Mouse (Mus musculus): Measurements from ENCODE around the gene Tvp23a.

Gene Tvp23a

DNA sequence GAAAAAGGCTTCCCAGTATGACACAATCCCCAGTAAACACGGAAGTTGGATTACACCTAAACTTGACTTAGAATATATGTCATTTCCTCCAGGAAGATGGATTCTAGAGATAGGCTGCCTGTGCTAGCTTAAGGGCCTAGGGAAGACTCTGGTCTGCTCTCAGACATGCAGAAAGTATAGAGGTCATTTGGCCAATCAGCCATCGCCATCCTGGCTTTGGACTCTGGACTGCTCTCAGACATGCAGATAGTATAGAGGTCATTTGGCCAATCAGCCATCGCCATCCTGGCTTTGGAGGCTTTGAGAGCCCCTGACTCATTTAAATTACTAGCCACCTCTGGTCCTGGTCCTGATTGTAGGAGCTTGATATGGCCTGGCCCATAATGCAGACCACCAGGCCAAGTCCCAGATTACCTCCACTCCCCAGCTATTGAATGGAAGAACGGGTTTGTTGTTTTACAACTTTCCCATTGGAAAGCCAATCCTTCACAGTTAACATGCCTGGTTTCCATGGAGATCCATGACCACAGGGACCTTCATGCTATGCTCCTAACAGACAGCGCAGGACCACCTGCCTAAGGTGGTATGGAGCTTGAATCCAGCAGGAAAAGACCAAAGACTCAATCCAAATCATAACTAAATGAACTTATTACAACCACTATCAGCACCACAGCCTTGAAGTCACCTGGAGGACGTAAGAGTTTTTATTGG is 6.9 kb upstream of the Tvp23a start:
- no peak for DNase-seq (ENCODE audit: low read depth, low spot score)

DNA sequence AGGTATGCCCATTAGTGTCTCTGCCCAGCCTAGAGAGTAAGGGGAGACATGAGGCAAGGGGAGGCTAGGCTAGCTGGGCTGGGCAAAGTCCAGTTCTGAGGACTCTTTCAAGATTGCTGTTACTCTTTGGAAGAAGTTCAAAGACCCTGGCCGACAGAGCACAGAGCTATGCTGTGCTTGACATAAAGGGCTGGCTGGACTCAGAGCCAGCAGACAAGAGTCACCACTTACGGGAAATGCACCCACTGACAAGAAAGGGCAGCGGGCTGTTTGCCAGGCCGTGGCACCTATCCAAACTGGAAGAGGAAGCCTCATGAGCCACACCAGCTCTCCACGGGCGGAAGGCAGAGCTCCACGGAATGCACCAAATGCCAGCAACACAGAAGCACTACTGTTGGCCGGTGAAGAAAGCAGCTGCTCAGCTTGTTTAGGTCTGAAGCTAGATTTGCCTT is 5.3 kb upstream of the Tvp23a start:
- DNase-seq (ENCODE audit: low read depth, low spot score), result no peak

DNA sequence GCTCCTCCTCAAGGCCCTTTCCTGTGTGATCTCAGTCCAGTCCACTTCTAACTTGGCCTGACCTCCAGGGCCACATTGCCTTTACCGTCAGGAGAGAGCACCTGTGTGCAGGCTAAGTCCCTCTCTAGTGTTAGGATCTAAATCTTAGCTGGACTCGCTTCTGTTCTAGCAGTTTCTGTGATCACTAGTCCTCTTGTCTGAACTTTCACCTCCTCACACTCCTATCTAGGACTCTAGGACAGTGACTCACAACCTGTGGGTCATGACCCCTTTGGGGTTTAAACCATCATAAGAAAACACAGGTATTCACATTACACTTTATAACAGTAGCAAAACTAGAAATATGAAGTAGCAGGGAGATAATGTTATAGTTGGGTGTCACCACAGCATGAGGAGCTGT is 4.7 kb upstream of the Tvp23a start:
- DNase-seq (ENCODE audit: low read depth, low spot score), result no peak

DNA sequence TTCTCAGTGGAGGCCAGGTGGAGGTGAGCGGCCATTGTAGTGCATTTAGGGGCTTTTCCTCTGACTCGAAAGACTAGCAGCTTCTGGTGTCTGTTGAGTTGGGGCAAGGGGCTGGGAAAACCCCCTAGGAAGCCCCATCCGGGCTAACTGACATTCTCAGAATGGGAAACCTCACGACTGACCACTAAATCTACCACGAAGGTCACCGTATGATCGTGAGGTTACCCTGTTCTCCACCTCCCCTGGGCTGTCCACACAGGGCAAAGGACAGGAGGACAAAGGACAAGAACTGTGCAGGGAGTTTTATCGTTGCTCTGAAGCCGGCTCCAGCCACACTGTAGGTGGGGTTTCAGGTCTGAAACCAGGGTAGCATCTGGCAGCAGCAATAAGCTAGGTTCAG is 1.8 kb upstream of the Tvp23a start:
- DNase-seq (ENCODE audit: low read depth, low spot score), result no peak

DNA sequence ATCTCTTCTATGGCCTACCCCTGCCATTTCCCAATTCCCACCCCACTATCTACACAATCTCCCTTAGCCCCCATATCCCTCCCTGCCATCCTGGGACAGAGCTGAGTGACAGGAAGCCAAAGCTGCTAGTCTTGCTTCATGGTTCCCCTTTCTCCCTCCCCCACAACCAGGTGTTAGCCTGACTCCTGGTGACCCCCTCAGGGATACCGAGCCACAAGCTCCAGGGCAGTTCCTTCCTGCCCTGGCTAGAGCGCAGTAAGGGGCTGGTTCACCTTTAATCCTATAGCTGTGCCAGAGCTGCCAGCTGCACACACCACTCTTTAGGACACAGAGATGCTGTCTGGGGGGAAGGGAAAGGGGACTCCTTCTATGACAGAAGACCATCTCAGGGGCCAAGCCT is 619 bp upstream of the Tvp23a start:
- DNase-seq (ENCODE audit: low read depth, low spot score), result no peak

DNA sequence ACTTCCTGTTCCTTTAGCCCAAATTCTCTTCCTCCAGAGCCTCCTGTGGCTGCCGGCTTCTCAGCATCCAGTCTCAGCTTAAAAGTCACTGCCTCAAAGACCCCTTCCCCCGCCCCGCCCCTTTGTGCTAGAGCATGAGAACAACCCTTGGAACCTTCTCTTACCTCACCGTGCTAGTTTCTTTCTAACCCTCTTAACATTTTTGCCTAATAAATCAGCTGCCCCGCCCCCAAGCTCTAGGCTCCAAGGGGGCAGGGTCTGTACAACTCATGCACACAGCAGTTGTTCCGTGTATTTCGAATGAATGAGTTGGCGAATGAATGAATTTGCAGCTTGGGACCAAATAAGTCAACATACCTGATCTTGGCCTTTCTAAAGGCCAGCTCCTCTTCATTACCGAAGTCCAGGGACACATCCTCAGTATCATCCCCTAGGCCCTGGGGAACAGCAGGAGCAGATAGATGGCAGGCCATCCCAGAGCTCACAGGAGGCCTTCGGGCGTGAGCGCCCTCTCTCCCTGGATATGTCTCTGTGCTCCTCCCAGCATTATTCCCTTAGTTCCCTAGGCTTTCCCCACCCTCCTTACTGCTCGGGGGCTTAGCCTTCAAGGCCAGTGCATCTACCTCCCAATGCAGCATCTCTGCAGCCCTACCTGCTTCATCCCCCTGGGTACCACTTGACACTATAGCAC is 444 bp downstream of the Tvp23a start:
- peak; percentile 49 for DNase-seq (ENCODE audit: low read depth, low spot score)

DNA sequence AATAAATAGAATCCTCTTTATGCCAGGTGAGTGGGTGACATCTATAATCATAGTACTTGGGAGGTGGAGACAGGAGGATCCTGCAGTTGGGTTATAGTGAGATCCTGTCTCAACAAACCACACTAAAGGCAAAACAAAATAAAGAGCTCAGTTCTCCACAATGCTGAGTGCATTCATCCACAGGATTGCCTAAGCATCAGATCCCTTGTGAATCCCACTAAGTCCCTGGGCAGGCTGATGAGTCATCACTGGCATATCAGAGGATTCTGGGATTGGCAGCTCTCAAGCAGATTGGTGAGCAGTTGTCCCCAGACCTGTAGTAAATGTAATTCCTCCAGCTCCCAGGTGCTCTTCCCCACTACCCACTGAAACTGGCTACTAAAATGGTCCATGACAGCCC is 3.4 kb downstream of the Tvp23a start:
- DNase-seq (ENCODE audit: low read depth, low spot score), result no peak

DNA sequence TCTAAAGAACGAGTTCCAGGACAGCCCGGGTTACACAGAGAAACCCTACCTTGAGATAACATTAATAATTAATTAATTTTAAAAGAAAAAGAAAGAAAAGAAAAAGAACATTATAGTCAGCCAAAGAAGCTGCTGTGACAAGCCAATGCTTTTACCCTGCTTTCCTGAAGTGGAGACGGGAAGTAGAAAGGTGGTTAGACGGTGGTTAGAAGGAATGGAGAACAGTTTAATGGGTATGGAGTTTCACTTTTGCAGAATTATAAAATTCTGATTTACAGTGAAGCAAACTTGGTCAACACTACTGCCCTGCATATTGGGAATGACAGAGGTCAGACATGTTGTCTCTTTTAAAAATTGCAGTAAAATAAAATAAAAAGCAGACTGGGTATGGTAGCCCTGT is 5.4 kb downstream of the Tvp23a start:
- no peak for DNase-seq (ENCODE audit: low read depth, low spot score)

DNA sequence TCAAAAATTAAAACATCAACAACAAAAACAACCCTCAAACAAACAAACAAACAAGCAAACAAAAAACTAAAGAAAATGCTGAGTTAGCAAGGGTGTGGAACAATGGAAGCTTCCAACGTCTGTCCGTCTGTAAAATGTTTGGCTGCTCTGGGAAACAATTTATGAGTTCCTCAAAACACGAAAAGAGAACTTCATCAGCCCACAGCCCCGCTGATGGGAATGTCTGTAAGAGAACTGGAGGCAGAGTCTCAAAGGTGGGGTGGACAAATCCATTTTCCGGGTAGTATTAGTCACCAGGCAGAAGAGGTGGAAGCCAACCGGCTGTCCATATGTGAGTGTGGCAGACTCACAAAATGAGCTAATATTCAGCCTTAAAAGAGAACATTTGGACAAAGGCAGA is 5.8 kb downstream of the Tvp23a start:
- no peak for DNase-seq (ENCODE audit: low read depth, low spot score)

DNA sequence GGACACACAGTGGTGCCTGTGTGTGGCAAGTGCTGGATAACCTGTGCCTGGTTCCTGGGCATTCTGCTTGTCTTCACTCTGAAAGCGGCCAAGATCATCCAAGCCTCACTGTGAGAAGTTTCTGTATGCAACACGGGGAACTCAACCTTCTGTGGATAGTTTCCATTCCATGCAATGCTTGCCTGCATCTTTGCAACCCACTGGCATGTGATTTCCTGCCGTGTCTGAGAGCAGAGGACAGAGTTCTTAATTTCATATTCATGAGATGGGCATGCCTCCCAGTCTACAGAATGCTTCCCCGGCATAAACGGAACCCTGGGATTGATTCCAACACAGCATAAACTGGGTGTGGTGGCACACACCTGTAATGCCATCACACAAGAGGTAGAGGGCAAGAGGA is 9.1 kb downstream of the Tvp23a start:
- DNase-seq (ENCODE audit: low read depth, low spot score), result no peak

DNA sequence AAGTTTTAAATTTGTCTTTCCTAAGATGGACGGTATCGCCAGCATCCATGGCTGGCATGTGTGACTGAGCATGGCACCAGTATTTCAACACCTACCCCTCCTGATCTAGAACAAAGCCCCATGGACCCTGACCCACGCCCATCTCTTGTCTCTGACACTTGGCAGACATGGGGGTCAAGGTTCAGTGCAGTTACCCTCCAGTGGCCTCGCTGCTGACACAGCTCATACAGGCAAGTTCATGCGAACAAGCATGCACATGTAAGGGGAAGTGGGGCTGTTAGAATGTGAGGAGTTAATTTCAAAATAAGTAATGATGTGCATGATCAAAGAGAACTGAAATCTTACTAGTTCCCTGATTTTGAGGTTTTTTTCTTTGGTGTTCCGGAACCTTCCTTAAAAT is 11.0 kb downstream of the Tvp23a start:
- DNase-seq (ENCODE audit: low read depth, low spot score), result no peak

DNA sequence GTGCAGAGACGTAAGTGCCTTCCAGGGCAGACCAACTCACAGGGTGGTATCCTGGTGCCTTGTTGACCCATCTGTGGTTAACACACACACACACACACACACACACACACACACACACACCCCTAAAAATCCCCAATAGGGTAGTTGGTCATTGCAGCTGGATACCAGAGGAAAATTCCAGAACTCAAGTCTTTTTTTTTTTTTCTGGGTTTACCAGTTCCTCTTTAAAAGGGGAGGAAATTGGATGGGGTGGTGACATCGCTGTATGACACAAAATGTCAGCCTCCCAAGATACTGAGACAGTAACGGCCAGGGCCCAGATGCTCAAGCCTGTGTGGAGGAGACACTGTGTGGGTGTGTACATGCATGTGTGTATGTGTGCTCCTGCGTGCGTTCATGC is 13.8 kb downstream of the Tvp23a start:
- no peak for DNase-seq (ENCODE audit: low read depth, low spot score)

DNA sequence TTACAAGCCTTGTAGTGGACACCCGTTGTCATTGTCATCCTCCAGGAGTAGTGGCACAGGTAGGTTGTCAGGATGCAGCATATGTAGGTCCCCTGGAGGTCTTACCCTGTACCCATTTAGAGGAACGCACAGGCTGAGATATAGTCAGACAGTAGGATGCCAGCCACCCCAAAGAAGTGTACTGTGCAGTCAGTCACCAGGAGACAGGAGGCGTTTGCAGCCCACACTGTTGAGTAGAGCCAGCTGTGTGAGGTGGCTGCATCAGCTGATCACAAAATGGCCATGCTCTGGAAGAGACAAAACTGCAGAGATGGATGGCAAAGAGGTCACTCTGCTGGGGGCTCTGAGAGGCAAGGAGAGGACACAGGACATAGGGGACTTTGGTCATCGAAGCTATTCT is 14.8 kb downstream of the Tvp23a start:
- DNase-seq (ENCODE audit: low read depth, low spot score), result no peak

DNA sequence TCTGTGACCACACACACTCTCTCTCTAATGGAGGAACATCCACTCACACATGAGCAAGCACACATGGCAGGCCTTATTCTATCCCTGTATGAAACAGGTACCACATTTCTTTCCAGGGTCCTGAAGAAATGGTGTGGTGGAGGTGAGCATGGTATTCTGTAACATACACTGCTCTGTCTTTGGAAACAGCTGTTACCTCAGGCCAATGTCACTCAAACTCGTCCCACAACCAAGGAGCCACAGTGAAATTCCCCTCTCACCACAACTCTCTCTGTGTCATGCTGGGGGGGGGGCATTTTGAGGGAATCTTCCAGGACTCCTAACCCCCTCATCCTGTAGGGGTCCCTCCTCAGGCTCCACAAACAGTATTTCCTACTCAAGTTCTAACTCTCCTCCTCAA is 15.3 kb downstream of the Tvp23a start:
- no peak for DNase-seq (ENCODE audit: low read depth, low spot score)

DNA sequence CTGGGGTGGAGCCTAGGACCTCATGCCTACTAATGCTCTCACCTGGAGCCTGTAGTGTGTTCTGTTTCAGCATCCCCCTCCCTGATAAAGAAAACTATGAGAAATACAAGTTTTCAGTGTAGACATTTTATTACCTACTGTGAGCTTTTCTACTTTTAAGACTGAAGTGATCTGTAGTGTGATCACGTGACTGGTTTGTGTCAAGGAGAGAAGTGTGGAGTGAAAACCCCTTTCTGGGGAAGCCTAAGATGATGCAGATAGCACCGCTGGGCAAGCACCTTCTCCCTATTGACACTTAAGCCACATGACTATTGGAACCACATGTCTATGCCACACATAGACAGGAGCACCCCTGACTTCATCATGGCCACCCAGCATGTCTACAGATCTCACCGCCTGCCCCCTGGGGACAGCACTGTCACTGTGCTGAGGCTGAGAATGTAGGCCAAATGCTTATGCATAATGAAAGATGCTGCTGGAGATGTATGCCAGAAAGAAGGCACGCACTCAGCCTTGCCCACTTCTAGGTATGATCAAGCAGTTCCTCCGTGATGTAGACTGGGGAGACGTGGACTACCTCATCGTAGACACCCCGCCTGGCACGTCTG is 26.6 kb downstream of the Tvp23a start:
- DNase-seq (ENCODE audit: low read depth, low spot score), result no peak

DNA sequence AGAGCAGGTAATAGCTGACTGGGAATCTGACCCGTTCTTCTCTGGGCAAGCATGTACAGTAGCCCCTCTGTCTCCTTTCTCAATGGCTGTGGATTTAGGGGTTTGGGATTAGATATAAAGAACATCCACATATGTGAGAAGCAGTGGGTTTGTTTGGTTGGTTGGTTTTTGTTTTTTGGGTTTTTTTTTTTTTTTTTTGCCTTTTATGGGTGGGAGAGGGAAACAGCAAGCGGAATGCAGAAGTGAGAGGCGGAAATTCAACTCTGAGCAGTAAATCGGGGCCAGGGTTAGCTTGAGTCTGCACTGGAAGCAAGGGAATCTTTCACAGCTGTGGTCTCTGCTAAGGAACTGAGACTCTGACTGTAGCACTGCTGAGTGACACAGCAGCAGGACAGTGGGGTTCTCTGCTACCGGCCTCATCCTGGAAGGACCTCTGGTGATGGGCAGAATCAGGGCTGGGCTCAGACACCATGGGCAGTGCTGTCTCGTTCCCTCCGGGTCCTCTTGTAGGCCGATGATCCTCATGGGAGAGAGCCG is 29.4 kb downstream of the Tvp23a start:
- DNase-seq (ENCODE audit: low read depth, low spot score), result no peak

DNA sequence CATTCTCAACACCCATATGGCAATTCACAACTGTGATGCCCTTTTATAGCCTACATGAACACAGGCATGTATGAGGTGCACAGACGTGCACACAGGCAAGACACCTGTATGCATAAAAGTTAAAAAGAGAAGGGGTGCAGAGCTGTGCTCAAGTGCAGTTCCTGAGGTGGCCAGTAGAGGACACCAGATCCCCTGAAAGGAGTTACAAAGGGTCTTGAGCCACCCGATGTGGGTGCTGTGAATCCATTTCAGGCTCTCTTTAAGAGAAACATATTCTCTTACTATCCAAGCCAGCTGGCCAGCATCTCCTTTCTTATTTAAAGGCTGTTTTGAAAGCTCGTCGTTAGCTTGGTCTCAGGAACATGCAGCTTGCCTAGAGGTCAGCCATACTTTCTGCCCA is 30.3 kb downstream of the Tvp23a start:
- peak; percentile 70 for DNase-seq (ENCODE audit: low read depth, low spot score)

DNA sequence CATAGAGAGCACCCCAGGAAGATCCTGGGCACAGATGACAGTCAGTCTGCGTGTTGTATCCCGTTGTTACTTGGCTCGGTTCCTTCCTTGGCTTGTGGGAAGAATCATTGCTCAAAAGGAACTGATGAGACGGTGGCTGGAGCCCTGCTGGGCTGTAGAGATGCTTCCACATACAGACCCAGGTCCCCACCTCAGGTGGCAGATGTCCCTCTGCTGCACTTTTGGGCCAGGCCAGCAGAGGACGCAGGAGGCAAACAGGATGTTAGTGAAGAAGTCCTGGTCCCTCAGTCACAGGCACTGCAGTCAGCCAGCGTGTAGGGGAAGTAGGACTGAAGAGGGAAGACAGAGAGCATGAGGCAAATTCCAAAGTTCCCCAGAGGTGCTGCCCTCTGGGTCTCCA is 31.2 kb downstream of the Tvp23a start:
- peak; percentile 81 for DNase-seq (ENCODE audit: low read depth, low spot score)

DNA sequence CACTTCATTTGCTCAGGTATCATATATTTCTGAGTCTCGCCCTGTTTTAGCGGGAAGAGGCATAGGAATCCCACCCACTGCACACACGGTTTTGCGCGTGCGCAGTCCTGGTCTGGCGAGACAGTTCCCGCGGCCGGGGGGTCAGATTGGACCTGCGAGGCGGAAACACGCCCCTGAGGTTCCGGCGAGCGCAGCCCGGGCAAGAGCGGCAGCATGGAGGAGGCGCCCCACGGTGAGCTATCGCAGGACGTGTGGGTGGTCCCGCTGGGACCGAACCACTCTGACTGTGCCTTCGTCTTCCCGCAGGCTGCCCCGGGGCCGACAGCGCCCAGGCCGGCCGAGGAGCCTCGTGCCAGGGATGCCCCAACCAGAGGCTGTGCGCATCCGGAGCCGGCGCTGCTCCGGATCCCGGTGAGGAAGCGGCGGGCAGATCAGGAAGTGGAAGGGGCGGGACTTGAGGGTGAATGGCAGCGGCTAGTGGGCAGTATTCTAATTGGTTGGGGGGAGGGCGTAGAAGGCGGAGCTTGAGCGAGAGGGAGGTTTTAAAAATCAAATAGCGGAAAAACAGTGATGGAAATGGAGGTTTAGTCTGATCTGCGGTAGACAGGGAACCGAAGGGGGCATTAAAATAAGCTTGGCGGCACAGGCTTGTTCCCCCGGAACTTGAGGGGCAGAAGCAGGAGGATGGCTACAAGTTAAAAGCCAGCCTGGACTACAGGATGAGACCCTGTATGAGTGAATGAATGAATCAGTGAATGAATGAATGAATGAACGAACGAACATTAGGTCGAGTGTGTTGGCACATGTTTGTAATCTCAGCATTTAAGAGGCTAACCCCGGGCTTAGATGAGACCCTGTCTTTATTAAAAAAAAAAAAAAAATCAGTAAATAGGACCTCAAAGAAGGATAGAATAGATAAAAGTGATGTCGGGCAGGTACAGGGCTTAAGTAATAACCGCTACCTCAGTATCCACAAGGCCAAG is 35.1 kb downstream of the Tvp23a start, which contains the start of gene Nubp1:
Nubp1 (plus strand) TSS at position 185 of the 983 bp plus-strand sequence.
- peak; percentile 98 for DNase-seq (ENCODE audit: low read depth, low spot score)

DNA sequence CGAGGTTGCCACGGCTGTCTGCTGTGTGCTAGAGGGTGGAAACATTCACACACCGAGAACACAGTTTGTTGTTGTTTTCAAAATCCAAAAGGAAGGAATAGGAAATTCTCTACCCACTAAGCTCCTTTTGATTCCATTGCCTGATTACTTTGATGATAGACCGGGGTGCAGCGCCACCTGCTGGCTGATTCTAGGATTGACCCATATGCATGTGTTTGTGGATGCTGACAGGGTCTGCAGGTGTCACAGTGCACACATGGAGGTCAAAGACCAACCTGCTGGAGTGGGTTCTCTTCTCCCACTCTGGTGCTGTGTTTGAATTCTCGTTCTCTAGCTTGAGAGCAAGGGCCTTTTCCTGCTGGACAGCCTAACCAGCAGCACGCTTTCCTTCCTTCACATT is 48.0 kb downstream of the Tvp23a start:
- peak; percentile 91 for DNase-seq (ENCODE audit: low read depth, low spot score)

DNA sequence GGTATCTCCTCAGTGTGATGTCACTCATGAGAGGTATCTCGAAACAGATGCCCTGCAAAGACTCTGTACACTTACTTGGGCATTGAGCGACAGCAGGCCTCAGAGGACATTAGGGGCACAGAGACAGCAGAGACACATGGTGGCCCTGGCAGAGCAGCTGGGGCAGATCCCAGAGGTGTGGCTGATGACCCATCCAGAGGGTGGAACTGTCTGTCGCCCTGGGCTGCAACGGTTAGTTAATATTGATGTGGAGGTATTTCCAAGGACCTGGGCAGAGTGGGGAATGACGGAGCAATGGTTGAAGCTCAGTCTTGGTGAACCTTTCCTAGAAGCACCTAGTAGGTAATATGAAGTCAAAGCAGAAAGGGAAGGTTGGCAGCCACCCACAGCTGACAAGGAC is 48.4 kb downstream of the Tvp23a start:
- DNase-seq (ENCODE audit: low read depth, low spot score), result no peak
